Mouse (Mus musculus): ENCODE results near the gene Rasa2. TPM values are rescaled to one million over a fixed set of nuclear protein-coding genes. Genes with fewer than 3 reads are reported as not detected.
"Not testable (repeated sequence)": the region's sequence is repeated elsewhere in the genome, so short reads cannot be mapped to it uniquely, and the experiment has no call there.

Gene Rasa2
- 16.0 TPM in 2 replicates for polyA plus RNA-seq (2015; fragmentation: Nextera tagmentation; extraction: Ambion mirVana)

DNA sequence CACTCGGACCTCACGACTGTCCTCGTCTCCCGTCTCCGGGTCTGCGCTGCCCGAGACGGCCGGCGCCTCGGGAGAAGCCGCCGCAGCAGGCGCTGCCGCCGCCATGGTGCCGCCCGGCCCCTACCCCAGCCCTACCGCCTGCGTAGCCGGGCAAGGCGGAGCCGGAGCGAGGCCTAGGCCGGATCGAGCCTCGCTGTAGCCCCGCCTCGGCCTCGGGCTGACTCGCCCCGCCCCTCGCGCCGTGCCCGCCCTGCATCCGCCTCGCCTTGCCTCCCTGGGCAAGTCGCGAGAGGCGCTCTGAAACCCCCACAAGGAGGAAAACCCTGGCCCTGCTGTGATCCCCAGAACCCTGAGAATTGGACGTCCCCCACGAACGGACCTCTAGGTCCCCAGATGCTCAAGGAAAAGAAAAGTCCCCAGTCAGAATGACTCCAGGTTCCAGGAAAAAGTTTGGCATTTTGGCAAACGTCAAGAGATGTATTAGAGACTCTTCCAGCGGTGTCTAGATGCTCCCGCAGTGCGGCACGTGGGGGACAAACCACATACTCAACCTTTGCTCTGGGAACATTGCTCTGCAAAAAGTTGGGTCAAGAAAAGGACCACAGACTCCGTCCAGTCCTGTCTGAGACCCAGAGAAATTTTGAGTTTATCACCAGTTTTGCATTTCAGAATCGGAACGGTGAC, at the start of gene Rasa2:
Gene Rasa2 (minus strand): TSS at position 229 of the 684 bp plus-strand sequence.
- Histone ChIP-seq H3K27ac (peak within 1 kb of the TSS; percentile 96), H3K4me2 (peak within 1 kb of the TSS; percentile 83), H3K27me3 (peaks cover 9% of the 10 kb centered on the region), H3K9me3 (replicated peaks) (no peaks in the 10 kb centered on the region), H3K9ac (peak within 1 kb of the TSS; percentile 91), H3K4me1 (peaks cover 13% of the 10 kb centered on the region; the same call in 1 of the 2 replicates), H3K4me3 (peak within 1 kb of the TSS; percentile 79), H3K36me3 (ENCODE audit: poor library complexity, severe bottlenecking) (no peaks in the 10 kb centered on the region)
- ATAC-seq = peak; percentile 99
- 3% methylated on average over 46 of the region's 52 CpGs for WGBS

DNA sequence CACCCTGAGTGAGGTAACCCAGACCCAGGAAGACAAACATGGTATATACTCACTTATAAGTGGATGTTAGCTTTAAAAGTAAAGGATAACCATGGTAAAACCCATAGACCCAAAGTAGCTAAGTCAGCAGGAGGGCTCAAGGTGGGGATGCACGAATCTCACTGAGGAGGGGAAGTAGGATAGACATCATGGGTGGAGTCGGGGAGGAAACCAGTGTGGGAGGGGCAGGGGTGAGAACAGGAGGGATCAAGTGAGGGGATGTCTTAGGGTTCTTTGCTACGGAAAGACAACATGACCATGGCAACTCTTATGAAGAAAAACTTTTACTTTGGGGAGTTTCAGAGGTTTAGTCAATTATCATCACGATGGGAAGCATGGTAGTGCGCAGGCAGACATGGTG, 47.2 kb upstream of the Rasa2 start:
- 88% methylated on average over 5 of the region's 5 CpGs for WGBS
- Histone ChIP-seq H3K27ac (no peak overlapping the region), H3K4me2 (no peak overlapping the region), H3K36me3 (ENCODE audit: poor library complexity, severe bottlenecking) (no peaks in the 10 kb centered on the region), H3K4me3 (no peak overlapping the region), H3K27me3 (no peaks in the 10 kb centered on the region), H3K9me3 (replicated peaks) (no peaks in the 10 kb centered on the region), H3K4me1 (no peaks in the 10 kb centered on the region), H3K9ac (no peak overlapping the region)
- no peak for ATAC-seq

DNA sequence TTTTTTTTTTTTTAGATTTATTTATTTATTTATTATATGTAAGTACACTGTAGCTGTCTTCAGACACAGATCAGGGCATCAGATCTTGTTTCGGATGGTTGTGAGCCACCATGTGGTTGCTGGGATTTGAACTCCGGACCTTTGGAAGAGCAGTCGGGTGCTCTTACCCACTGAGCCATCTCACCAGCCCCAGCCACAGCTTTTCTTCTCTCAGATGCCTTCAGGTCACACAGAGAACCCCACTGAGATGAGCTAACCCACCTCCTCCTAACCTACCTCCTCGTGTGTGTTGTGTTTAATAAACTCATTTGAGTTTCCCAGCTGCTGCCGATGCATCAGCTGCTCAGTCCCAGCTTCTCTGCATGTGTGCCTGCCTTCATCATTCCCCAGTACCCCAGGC, 46.3 kb upstream of the Rasa2 start:
- WGBS = 83% methylated on average over 5 of the region's 5 CpGs
- ATAC-seq; H3K27ac ChIP-seq; H3K4me2 ChIP-seq; H3K36me3 ChIP-seq (ENCODE audit: poor library complexity, severe bottlenecking); H3K9ac ChIP-seq; H3K4me1 ChIP-seq; H3K9me3 ChIP-seq (replicated peaks); H3K27me3 ChIP-seq; H3K4me3 ChIP-seq: not testable (repeated sequence)

DNA sequence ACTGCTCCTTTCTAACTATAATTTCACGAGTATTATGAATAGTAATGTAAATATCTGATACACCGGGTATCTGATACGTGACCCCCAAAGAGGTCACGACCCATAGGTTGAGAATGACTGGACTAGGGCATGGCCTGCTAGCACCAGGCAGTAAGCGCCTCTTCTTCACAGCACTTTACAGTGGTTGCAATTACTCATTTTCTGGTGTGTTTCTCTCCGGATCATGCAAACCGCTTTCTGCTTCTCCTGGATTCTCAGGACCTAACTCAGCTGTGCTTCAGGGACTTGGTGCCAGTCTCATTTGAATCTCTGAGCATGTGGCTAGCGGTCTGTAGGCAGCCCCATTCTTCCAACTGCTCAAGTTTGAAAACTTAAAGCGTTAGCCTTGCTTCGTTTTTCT, 45.3 kb upstream of the Rasa2 start:
- Histone ChIP-seq H3K27ac (no peak overlapping the region), H3K9me3 (replicated peaks) (no peaks in the 10 kb centered on the region), H3K36me3 (ENCODE audit: poor library complexity, severe bottlenecking) (no peaks in the 10 kb centered on the region), H3K27me3 (no peaks in the 10 kb centered on the region), H3K4me1 (no peaks in the 10 kb centered on the region), H3K4me3 (no peak overlapping the region), H3K4me2 (no peak overlapping the region), H3K9ac (no peak overlapping the region)
- no peak for ATAC-seq
- WGBS = 88% methylated on average over 10 of the region's 10 CpGs

DNA sequence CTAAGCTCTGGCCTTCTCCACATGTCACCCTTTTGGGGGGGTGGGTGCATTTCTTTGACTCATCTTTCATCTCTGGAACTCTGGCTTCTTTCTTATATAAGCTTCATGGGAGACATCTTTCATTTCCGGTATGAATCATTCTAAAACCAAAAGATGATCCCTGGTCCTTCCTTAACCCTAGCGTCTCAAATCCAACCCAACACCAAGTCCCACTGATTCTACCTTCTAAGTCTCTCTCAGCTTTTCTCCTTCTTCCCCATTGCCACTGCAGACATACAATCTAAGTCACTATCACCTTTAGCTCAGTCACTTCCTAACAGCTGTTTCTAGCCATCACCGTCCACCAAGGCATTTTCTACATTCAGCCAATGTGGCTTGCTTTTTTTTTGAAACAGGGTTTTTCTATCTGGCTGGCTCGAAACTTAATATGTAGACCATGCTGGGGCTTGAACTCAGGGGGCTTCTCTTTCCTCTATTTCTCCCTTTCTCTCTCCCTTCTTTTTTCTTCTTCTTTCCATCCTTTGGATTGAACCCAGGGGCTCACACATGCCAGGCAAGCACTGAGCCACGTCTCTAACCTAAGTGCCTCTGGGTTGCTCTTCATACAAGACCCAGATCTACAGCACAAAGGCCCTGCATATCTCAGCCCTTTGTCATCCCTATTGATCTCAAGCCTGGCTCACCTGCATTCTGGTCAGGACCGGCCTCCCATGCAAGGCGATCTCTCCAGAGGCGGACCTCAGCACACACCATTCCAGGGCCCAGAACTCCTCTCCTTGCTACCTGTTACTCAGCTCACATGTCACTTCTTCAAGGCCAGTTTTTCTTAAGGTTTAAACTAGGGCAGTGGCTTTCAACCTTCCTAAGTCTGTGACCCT, 44.6 kb upstream of the Rasa2 start:
- no peak overlapping the region for H3K4me2 ChIP-seq
- no peak overlapping the region for H3K9ac ChIP-seq
- no peaks in the 10 kb centered on the region for H3K4me1 ChIP-seq
- H3K36me3 ChIP-seq (ENCODE audit: poor library complexity, severe bottlenecking) = no peaks in the 10 kb centered on the region
- no peaks in the 10 kb centered on the region for H3K27me3 ChIP-seq
- 87% methylated on average over 8 of the region's 8 CpGs for WGBS
- H3K4me3 ChIP-seq = no peak overlapping the region
- no peaks in the 10 kb centered on the region for H3K9me3 ChIP-seq (replicated peaks)
- no peak for ATAC-seq
- H3K27ac ChIP-seq = no peak overlapping the region

DNA sequence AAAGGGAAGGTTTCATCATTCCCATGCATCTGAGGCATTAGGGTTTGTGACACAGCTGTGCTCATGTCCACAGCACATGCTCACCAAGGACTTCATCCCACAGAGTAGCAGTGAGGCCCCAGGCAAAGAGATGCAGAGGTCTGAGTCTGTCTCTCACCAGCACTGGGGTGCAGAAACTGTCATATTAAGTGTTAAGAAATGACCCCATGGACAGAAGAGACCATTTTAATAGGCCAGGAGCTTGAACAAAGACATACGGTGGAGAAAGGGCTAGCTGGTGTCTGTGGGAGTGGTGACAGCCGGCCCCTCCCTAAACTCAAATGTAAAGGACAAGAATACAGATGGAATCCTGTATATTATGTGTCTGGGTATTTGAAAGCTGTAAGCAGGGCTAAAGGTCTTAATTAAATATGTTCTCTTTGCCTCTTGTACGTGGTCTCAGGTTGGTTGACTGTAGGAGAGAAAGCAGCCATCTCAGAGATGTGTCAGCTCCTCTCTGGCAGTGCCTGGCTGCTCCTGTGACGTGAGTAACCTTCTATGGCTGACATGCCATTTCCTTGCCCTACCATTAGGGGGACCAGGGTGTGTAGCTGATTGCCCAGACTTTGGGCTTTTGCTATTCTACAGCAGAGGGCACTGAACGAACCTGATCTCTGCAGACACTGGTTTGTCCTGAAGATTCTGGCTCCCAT, 43.8 kb upstream of the Rasa2 start:
- no peak overlapping the region for H3K9ac ChIP-seq
- no peak overlapping the region for H3K4me2 ChIP-seq
- H3K4me1 ChIP-seq = no peaks in the 10 kb centered on the region
- H3K4me3 ChIP-seq = no peak overlapping the region
- no peak overlapping the region for H3K27ac ChIP-seq
- peak; percentile 48; the same call in 1 of the 2 replicates for ATAC-seq
- no peaks in the 10 kb centered on the region for H3K27me3 ChIP-seq
- H3K9me3 ChIP-seq (replicated peaks) = no peaks in the 10 kb centered on the region
- H3K36me3 ChIP-seq (ENCODE audit: poor library complexity, severe bottlenecking) = no peaks in the 10 kb centered on the region
- 43% methylated on average over 5 of the region's 5 CpGs for WGBS

DNA sequence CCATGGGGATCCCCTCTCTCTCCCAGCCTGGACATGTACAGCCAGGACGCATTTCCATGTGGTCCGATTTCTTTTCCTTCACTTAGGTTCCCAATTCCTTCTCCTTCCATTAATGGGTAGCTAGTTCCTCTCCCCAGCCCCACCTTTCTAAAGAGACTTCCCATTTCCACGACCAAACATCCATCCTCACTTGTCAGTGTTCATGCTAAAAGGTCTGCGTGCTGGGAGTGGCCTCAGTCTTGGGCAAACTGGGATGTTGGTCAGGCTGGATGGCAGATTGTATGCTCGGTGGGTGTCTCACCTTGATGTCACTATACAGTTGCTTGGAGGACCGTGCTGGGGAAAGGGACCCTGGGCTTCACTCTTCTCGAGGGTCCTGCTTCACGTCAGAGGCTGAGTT, 42.9 kb upstream of the Rasa2 start:
- no peak for ATAC-seq
- Histone ChIP-seq H3K36me3 (ENCODE audit: poor library complexity, severe bottlenecking) (no peaks in the 10 kb centered on the region), H3K27me3 (no peaks in the 10 kb centered on the region), H3K9ac (no peak overlapping the region), H3K4me1 (peaks cover 4% of the 10 kb centered on the region; the same call in 1 of the 2 replicates), H3K27ac (no peak overlapping the region), H3K4me2 (no peak overlapping the region), H3K4me3 (no peak overlapping the region), H3K9me3 (replicated peaks) (no peaks in the 10 kb centered on the region)
- 92% methylated on average over 8 of the region's 8 CpGs for WGBS

DNA sequence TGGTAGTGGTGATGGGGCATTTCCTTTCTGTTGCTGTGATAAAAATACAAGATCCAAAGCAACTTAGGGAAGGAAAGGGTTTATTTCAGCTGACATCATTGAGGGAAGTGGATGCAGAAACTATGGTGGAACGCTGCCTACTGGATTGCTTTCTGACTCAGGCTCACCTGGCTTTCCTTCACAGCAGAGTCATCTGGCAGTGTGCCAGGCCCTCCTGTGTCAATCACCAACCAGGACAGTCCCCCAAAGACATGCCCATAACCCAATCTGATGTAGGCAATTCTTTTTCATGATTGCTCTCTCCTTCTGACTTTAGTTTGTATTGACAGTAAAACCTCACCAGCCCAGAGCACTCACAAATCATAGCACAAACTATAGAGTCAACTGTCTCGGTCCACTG, 41.0 kb upstream of the Rasa2 start:
- no peaks in the 10 kb centered on the region for H3K36me3 ChIP-seq (ENCODE audit: poor library complexity, severe bottlenecking)
- no peaks in the 10 kb centered on the region for H3K9me3 ChIP-seq (replicated peaks)
- 90% methylated on average over 2 of the region's 2 CpGs for WGBS
- no peak overlapping the region for H3K4me2 ChIP-seq
- H3K9ac ChIP-seq = no peak overlapping the region
- H3K4me3 ChIP-seq = no peak overlapping the region
- H3K4me1 ChIP-seq = peaks cover 6% of the 10 kb centered on the region; the same call in 1 of the 2 replicates
- H3K27ac ChIP-seq = no peak overlapping the region
- H3K27me3 ChIP-seq = no peaks in the 10 kb centered on the region
- ATAC-seq = no peak

DNA sequence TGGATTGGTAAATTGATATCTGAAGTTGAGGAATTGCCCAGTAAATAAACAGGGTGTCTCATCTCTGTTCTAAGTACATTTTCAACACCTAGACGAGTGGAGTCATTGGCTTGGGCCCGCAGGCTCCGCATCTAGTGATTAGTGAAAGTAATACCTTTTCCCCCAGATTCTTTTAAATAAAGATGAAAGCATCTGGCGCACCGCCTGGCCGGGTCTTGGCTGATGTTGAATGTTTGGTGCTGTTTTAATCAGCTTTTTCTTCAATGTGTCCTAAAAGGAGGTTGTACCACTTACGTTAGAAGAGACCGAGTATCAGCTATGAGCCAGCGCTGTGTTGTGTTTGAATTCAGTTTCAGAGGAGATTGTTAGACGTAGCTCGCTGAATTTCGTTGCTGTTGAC, 39.8 kb upstream of the Rasa2 start:
- 78% methylated on average over 12 of the region's 12 CpGs for WGBS
- no peak overlapping the region for H3K27ac ChIP-seq
- no peak overlapping the region for H3K9ac ChIP-seq
- no peaks in the 10 kb centered on the region for H3K27me3 ChIP-seq
- H3K4me2 ChIP-seq = no peak overlapping the region
- H3K4me3 ChIP-seq = no peak overlapping the region
- no peaks in the 10 kb centered on the region for H3K9me3 ChIP-seq (replicated peaks)
- ATAC-seq = no peak
- H3K4me1 ChIP-seq = peaks cover 6% of the 10 kb centered on the region; the same call in 1 of the 2 replicates
- no peaks in the 10 kb centered on the region for H3K36me3 ChIP-seq (ENCODE audit: poor library complexity, severe bottlenecking)

DNA sequence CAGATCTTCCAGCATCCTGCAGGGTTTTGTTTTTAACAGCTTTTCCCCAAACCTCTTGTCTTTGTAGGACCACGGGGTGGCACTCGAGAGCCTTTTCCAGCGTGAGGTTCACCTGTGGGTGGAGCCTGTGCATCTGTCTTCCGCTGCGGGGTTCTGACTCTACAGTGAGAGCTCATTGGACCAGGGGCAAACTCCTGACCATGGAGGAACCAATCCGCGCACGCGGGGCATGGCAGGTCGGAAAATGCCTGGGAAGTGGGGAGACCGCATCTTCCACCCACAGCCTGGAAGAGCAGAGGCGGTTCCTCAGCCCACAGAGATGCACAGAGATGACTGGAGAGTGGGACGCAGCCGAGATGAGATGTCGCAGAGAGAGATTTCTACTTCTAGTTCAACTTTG, 38.5 kb upstream of the Rasa2 start:
- Histone ChIP-seq H3K9ac (peak overlapping the region; percentile 58), H3K4me2 (peak overlapping the region; percentile 57), H3K27ac (peak overlapping the region; percentile 68), H3K9me3 (replicated peaks) (no peaks in the 10 kb centered on the region), H3K36me3 (ENCODE audit: poor library complexity, severe bottlenecking) (no peaks in the 10 kb centered on the region), H3K4me1 (peaks cover 6% of the 10 kb centered on the region; the same call in 1 of the 2 replicates), H3K4me3 (peak overlapping the region; percentile 36), H3K27me3 (no peaks in the 10 kb centered on the region)
- peak; percentile 100 for ATAC-seq
- 2% methylated on average over 15 of the region's 15 CpGs for WGBS

DNA sequence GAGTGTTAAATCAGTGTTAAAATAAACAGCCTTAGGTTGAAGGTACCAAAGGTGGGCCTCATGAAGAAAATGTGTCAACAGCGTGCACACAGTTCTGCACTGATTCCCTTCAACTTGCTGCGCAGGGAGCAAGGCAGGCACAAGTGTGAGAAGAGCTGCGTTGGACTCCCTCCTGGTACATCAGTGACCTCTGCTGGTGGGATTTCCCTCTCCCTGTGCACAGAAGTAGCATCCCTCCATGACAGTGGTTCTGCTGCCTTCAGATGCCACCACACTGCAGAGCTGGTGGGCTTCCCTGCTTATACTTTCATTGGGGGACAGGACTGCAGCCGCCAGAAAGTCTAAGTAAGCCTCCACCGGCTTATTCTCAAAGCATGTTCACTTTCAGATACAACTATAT, 37.2 kb upstream of the Rasa2 start:
- no peak overlapping the region for H3K9ac ChIP-seq
- no peaks in the 10 kb centered on the region for H3K27me3 ChIP-seq
- no peak overlapping the region for H3K27ac ChIP-seq
- H3K4me2 ChIP-seq = no peak overlapping the region
- H3K36me3 ChIP-seq (ENCODE audit: poor library complexity, severe bottlenecking) = no peaks in the 10 kb centered on the region
- H3K4me1 ChIP-seq = peaks cover 6% of the 10 kb centered on the region; the same call in 1 of the 2 replicates
- no peak overlapping the region for H3K4me3 ChIP-seq
- H3K9me3 ChIP-seq (replicated peaks) = no peaks in the 10 kb centered on the region
- peak; percentile 17; the same call in 1 of the 2 replicates for ATAC-seq
- 60% methylated on average over 5 of the region's 5 CpGs for WGBS

Measured in forebrain, embryonic 13.5 days (tissue).